9 mouse cellular contexts compared by ENCODE assay signal in genomic region chr3:107932128-107932527, GRCm38 (mm10). TPM values are rescaled to one million over a fixed set of nuclear protein-coding genes. Genes with fewer than 3 reads are reported as not detected.
DNase-seq lines count a peak whose midpoint lies in the region.
"Had no signal": no experiment of that assay in that cellular context is flagged by ENCODE, and none has a peak within 500 bp of the region (broad histone marks: within the 10 kb centered on the region; RNA-seq: fewer than 3 reads in every experiment).

No protein-coding gene starts in this region.

- intact Hi-C loops in gastrocnemius, postnatal 14 days (cut with DNase I; ENCODE audit: low total_unique reads), result no loop called here
- intact Hi-C loops in gastrocnemius, postnatal 36 days (cut with DNase I), result loop anchor here (10.0 kb wide), 1 partner anchor 213 kb away; the partner anchor contains the start of gene Gnai3

- DNase-seq in gastrocnemius, postnatal 14 days, result peak; percentile 3
- DNase-seq in gastrocnemius, postnatal 36 days, result no peak
- peak; percentile 18 for DNase-seq in lung, postnatal 10 days
- no peak for DNase-seq in lung, postnatal 4 days
- DNase-seq in kidney, postnatal 25 days, result peak; percentile 58 to 74
- no peak for DNase-seq in right cerebral cortex, postnatal 36 days (ENCODE audit: low spot score in 2 of 2)
- DNase-seq in layer of hippocampus, postnatal 36 days, result no peak
- DNase-seq in ovary, postnatal 10 days (ENCODE audit: low spot score), result no peak

RNA-seq across cellular contexts. Expression of gene Gstm7, which starts 0.5 kb away (rescaled TPM):
- 10 to 100 TPM; 14.4 to 15.3 TPM for total RNA-seq in gastrocnemius, postnatal 14 days (2021)
- 10 to 100 TPM in 1 of 2 experiments, 1 to 10 TPM in 1; 6.3 to 15.8 TPM for total RNA-seq in gastrocnemius, postnatal 36 days (2021)
- total RNA-seq in layer of hippocampus, postnatal 36 days (2021), result 100 to 1,000 TPM; 161 to 173 TPM
- total RNA-seq: monocyte, adult 5-6 weeks had no signal

RNA-seq across cellular contexts. Expression of gene Gstm6, which starts 11.4 kb away (rescaled TPM):
- 1 to 10 TPM in 1 of 2 experiments, under 1 TPM in 1; 0.95 to 1.0 TPM for total RNA-seq in gastrocnemius, postnatal 14 days (2021)
- under 1 TPM; 0.22 to 0.61 TPM for total RNA-seq in gastrocnemius, postnatal 36 days (2021)
- total RNA-seq in layer of hippocampus, postnatal 36 days (2021), result 10 to 100 TPM; 15.0 to 16.0 TPM
- total RNA-seq: monocyte, adult 5-6 weeks had no signal

RNA-seq across cellular contexts. Expression of gene Gstm5, which starts 36.5 kb away (rescaled TPM):
- 10 to 100 TPM; 58.5 to 60.1 TPM for total RNA-seq in gastrocnemius, postnatal 14 days (2021)
- total RNA-seq in gastrocnemius, postnatal 36 days (2021), result 10 to 100 TPM; 66.3 to 72.8 TPM
- total RNA-seq in layer of hippocampus, postnatal 36 days (2021), result 100 to 1,000 TPM; 258 to 289 TPM

RNA-seq across cellular contexts. Expression of gene Gstm3, which starts 37.0 kb away (rescaled TPM):
- not detected for total RNA-seq in gastrocnemius, postnatal 14 days (2021)
- total RNA-seq in gastrocnemius, postnatal 36 days (2021), result not detected
- not detected for total RNA-seq in layer of hippocampus, postnatal 36 days (2021)
- total RNA-seq: monocyte, adult 5-6 weeks had no signal

RNA-seq across cellular contexts. Expression of gene Gstm2, which starts 54.1 kb away (rescaled TPM):
- 10 to 100 TPM; 43.8 to 50.8 TPM for total RNA-seq in gastrocnemius, postnatal 14 days (2021)
- 100 to 1,000 TPM in 1 of 2 experiments, 10 to 100 TPM in 1; 51.9 to 103 TPM for total RNA-seq in gastrocnemius, postnatal 36 days (2021)
- 1 to 10 TPM; 3.1 to 3.6 TPM for total RNA-seq in layer of hippocampus, postnatal 36 days (2021)
- total RNA-seq: monocyte, adult 5-6 weeks had no signal

Comparison
In these comparisons a context has a peak if more than half of its experiments do, and no peak if none do; other contexts are left out.
1. DNase-seq: peak in gastrocnemius, postnatal 14 days (single experiment), lung, postnatal 10 days (single experiment) and kidney, postnatal 25 days (2 of 2); none in gastrocnemius, postnatal 36 days (0 of 2), lung, postnatal 4 days (0 of 2), right cerebral cortex, postnatal 36 days (0 of 2), layer of hippocampus, postnatal 36 days (0 of 2) and ovary, postnatal 10 days (single experiment).
2. RNA of gene Gstm7, which starts 0.5 kb away (total RNA-seq): 161 to 173 TPM in layer of hippocampus, postnatal 36 days; 6.3 to 15.8 TPM in gastrocnemius, postnatal 36 days and 14.4 to 15.3 TPM in gastrocnemius, postnatal 14 days; every median in the first group is over 4 times any median in the second.
3. RNA of gene Gstm6, which starts 11.4 kb away (total RNA-seq): 15.0 to 16.0 TPM in layer of hippocampus, postnatal 36 days; 0.95 to 1.0 TPM in gastrocnemius, postnatal 14 days and 0.22 to 0.61 TPM in gastrocnemius, postnatal 36 days; every median in the first group is over 4 times any median in the second.